Mouse (Mus musculus) right cerebral cortex, adult 2 months (tissue): ENCODE measurements around the gene Slamf6.

Source experiments
- DNase-seq, 2 experiments: peaks; one replicate each; pipeline ENCODE4 v3.0.0; 2021 to 2022; ENCODE audit warnings: low spot score in 2 of 2

Gene Slamf6

GRCm38 (mm10) chr1:171994918-171995715 is 77.8 kb downstream of the Slamf6 start:
- DNase-seq = no peak

DNA sequence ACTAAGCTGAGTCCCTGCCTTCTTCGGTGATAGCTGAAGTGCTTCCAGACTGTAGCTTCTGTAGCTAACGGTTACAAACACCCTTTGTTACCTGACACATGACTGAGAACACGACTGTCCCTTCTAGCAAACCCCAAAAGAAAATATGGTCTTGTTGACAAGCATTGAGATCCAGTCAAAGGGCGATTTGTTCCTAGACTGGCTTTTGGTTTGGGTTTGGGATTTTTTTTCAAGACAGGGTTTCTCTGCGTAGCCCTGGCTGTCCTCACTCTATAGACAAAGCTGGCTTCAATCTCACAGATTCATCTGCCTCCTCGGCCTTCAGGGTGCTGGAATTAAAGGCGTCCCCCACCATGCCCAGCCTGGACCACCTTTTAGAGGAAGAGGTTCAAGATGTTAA is 79.4 kb downstream of the Slamf6 start:
- no peak for DNase-seq

GRCm38 (mm10) chr1:171998820-171999597 is 81.7 kb downstream of the Slamf6 start:
- no peak for DNase-seq

GRCm38 (mm10) chr1:172000641-172001040 is 83.3 kb downstream of the Slamf6 start:
- peak; percentile 70 to 78 for DNase-seq

DNA sequence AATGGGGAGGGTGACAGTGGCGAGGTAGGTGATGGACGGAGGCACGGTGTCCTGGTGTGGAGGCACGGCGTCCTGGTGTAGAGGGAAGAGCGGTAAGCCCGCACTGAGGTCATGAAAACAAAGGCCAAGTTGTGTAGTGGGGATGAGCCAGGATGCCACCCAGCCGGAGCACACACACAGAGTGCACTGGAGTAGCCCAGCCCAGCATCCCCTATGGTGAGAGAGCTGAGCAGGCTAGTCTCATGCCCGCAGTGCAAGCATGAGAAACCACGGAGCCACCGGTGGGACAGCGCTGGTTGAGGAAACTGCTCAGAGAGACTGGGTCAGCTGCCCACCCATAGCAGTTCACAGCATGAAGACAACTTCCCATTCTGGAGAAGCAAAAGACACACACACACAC is 84.3 kb downstream of the Slamf6 start:
- no peak for DNase-seq
